Mouse (Mus musculus): Measurements from ENCODE around the gene Tpst2.

The Tpst2 gene

GRCm38 (mm10) chr5:112244890-112245615 lies 31.4 kb upstream of the Tpst2 start:
- CTCF ChIA-PET, result interaction anchor here in 1 of 4 experiments (1.7 kb wide), 1 partner anchor 17 kb away, joined by 3 read pairs; no protein-coding TSS in a partner anchor
- POLR2A ChIA-PET, result interaction anchor here in 1 of 4 experiments (1.9 to 2.3 kb wide), 2 partner anchors 21 to 31 kb away, joined by 4 to 8 read pairs; partner anchors contain the start of gene Tpst2

DNA sequence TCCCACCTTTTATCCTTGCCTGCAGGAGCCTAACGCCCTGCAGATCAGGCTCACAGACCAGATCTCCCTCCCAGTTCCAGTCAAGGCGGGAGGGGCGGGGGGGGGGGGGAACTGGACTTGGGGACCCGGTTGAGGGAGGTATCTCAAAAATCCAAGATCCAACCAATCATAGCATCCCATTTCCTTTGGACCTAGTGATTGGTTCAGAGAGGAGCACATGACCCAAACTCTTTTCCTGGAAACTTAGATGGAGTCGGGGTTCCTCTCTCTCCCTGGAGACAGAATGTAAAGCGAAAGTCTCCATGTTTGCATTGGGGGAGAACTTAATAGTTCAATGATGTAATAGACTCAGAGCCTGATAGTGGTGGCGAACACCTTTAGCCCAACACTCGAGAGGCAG lies 29.1 kb upstream of the Tpst2 start:
- ChIA-PET POLR2A (interaction anchor here in 3 of 4 experiments (0.9 to 1.9 kb wide), 3 partner anchors 19 to 29 kb away, joined by 3 to 5 read pairs (median 5); partner anchors contain the start of gene Tpst2 (in 2 of the 3)), CTCF (no interaction called here)

DNA sequence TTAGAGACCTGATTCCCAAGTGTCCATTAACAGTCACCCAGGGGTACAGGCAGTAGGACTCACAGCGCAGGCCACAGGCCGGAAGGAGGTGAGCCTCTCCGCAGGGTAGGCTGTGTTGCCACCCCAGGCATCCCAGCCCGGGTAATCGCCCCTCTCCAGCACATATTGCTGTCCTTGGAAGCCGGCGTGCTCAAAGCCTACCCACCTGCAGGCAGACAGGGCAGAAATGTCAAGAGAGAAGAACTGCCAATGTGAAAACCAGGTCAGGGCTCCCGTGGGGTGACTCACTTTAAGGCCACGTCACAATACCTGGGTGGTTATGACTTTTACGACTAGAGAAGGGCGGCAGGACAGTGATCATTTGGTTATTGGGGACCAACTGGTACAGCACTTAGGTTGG lies 27.4 kb upstream of the Tpst2 start:
- ChIA-PET POLR2A (interaction anchor here in 1 of 4 experiments (1.0 to 1.5 kb wide), 3 partner anchors 17 to 115 kb away, joined by 3 to 5 read pairs (median 4); partner anchors contain the start of gene Tpst2), CTCF (interaction anchor here in 2 of 4 experiments (0.7 to 1.4 kb wide), 4 partner anchors 8 to 976 kb away, joined by 3 to 9 read pairs (median 5); no protein-coding TSS in a partner anchor)

GRCm38 (mm10) chr5:112252400-112252799 lies 24.1 kb upstream of the Tpst2 start, which contains the start of gene Cryba4:
TSS of gene Cryba4 (minus strand) at chr5:112252518.
- ChIA-PET POLR2A (interaction anchor here in 1 of 4 experiments (0.6 kb wide), 1 partner anchor 23 kb away, joined by 3 read pairs; no protein-coding TSS in a partner anchor), CTCF (interaction anchor here in 1 of 4 experiments (0.7 kb wide), 1 partner anchor 32 kb away, joined by 11 read pairs; no protein-coding TSS in a partner anchor)

- POLR2A ChIA-PET, result interaction anchor here in 1 of 4 experiments (1.0 kb wide), 1 partner anchor 39 kb away, joined by 3 read pairs; no protein-coding TSS in a partner anchor
- CTCF ChIA-PET, result interaction anchor here in 2 of 4 experiments (0.7 to 1.3 kb wide), 4 partner anchors 12 to 148 kb away, joined by 4 to 11 read pairs (median 6); no protein-coding TSS in a partner anchor
Measured at GRCm38 (mm10) chr5:112253169-112253568, 23.3 kb upstream of the Tpst2 start.

- CTCF ChIA-PET, result interaction anchor here in 3 of 4 experiments (0.6 to 1.3 kb wide), 3 partner anchors 14 to 172 kb away, joined by 3 to 5 read pairs (median 3); no protein-coding TSS in a partner anchor
- POLR2A ChIA-PET, result no interaction called here
Measured at GRCm38 (mm10) chr5:112254282-112254806, 22.1 kb upstream of the Tpst2 start.

- ChIA-PET POLR2A (no interaction called here), CTCF (no interaction called here)
Measured at GRCm38 (mm10) chr5:112255426-112255825, 21.1 kb upstream of the Tpst2 start, which contains the start of gene Crybb1. TSS of gene Crybb1 (plus strand) at chr5:112255815.

GRCm38 (mm10) chr5:112256457-112256856 lies 20.0 kb upstream of the Tpst2 start:
- ChIA-PET POLR2A (interaction anchor here in 3 of 4 experiments (0.7 to 1.5 kb wide), 4 partner anchors 15 to 20 kb away, joined by 3 to 5 read pairs (median 4); partner anchors contain the start of gene Tpst2 (in 3 of the 3)), CTCF (interaction anchor here in 3 of 4 experiments (0.7 to 1.2 kb wide), 3 partner anchors 9 to 999 kb away, joined by 3 to 7 read pairs (median 3); no protein-coding TSS in a partner anchor)

GRCm38 (mm10) chr5:112257896-112258295 lies 18.6 kb upstream of the Tpst2 start:
- POLR2A ChIA-PET, result no interaction called here

DNA sequence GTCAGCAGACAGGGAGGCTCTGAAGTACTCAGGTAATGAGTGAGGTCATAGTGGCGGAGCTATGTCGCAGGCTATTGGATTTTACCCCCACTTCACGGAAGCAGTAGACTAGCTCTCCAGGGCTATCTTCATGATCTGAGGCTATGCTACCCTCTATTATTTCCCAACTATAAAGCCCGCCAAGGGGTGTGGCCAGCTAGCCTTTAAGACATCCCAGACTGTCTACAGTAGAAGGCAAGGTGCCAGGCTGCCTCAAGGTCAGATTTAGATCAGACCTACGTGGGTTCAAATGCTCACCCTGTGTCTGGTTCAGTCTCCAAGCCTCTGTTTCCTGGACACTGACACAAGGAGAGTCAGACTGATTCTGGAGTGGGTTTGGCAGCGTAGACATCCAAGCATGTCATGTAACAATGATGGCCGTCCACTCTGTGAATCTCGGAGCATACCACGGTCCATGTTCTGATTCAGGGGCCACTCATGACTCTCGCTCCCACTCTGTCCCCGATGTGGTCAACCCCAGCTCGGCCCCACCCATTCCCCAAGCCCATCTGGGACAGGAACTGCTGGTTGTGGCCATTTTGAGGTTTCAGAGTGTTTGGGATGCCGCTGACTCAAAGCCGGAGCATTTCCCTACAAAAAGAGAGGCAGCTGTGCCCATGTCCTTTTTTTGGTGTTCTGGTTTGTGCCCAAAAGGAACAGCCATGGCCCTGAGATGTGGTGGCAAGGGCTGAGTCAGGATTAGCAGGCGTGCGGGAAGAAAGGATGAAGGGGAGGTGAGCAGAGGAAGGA lies 16.4 kb upstream of the Tpst2 start:
- ChIA-PET CTCF (no interaction called here), POLR2A (no interaction called here)

More at GRCm38 (mm10) chr5:112257896-112258295, 18.6 kb upstream of the Tpst2 start:
- CTCF ChIA-PET, result no interaction called here

DNA sequence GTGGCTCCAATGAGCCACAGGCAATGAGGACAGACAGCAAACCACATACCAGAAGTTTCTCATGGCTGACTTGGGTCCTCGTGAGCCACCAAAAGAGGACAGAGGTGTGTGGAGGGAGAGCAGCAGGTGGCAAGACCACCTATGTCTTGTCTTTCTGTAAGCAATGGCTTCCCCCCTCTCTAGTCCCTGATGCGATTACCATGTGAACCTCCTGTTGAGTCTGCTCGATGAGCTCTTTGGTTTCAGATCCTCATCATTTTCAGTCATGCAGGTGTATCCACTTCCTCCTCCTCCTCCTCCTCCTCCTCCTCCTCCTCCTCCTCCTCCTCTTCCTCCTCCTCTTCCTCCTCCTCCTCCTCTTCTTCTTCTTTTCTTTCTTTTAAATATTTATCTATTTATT lies 15.7 kb upstream of the Tpst2 start:
- ChIA-PET CTCF (no interaction called here), POLR2A (interaction anchor here in 1 of 4 experiments (0.7 to 1.1 kb wide), 2 partner anchors 22 to 24 kb away, joined by 3 read pairs; no protein-coding TSS in a partner anchor)

- ChIA-PET POLR2A (no interaction called here), CTCF (interaction anchor here in 1 of 4 experiments (1.9 to 2.0 kb wide), 2 partner anchors 12 to 23 kb away, joined by 6 read pairs; partner anchors contain the start of gene Tpst2)
Measured at GRCm38 (mm10) chr5:112264099-112264498, 12.4 kb upstream of the Tpst2 start.

- ChIA-PET POLR2A (interaction anchor here in 3 of 4 experiments (0.9 to 2.2 kb wide), 9 partner anchors 11 to 51 kb away, joined by 3 to 24 read pairs (median 5); partner anchors contain the start of gene Tpst2 (in 3 of the 3)), CTCF (interaction anchor here in 1 of 4 experiments (1.9 to 2.0 kb wide), 2 partner anchors 11 to 24 kb away, joined by 6 read pairs; partner anchors contain the start of gene Tpst2)
Measured at GRCm38 (mm10) chr5:112265110-112265509, 11.4 kb upstream of the Tpst2 start.

DNA sequence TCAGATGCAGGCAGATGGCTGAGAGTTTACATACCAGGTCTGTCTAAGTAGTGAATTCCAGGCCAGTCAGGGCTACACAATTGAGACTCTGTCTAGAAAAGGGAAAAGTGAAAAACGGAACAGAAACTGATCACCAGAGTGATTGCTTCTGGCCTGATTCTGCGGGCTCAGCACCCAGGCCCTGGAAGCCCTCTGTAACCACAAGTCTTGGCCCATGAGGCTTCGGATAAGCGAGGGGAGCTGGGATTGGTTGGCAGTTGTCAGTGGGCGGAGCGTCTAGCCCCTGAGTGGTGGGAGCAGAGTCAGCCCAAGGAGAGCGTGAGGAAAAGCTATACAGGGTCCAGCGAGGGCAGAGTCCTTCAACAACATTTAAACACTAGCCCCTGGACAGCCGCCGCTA lies 11.0 kb upstream of the Tpst2 start:
- ChIA-PET CTCF (interaction anchor here in 3 of 4 experiments (0.6 to 2.0 kb wide), 8 partner anchors 9 to 70 kb away, joined by 3 to 6 read pairs (median 4); partner anchors contain the start of gene Tpst2 (in 1 of the 3)), POLR2A (interaction anchor here (0.6 to 2.2 kb wide), 14 partner anchors 10 to 83 kb away, joined by 3 to 24 read pairs (median 4); partner anchors contain the start of gene Tpst2 (in 4 of the 4))

GRCm38 (mm10) chr5:112266011-112266777 lies 10.3 kb upstream of the Tpst2 start:
- CTCF ChIA-PET, result interaction anchor here in 3 of 4 experiments (0.6 to 2.0 kb wide), 8 partner anchors 10 to 70 kb away, joined by 3 to 6 read pairs (median 4); partner anchors contain the start of gene Tpst2 (in 1 of the 3)

GRCm38 (mm10) chr5:112270764-112271541 lies 5.5 kb upstream of the Tpst2 start:
- ChIA-PET POLR2A (interaction anchor here in 1 of 4 experiments (0.6 to 1.5 kb wide), 4 partner anchors 10 to 16 kb away, joined by 3 to 6 read pairs (median 4); no protein-coding TSS in a partner anchor), CTCF (interaction anchor here in 1 of 4 experiments (0.9 kb wide), 1 partner anchor 88 kb away, joined by 3 read pairs; no protein-coding TSS in a partner anchor)

More at GRCm38 (mm10) chr5:112266011-112266777, 10.3 kb upstream of the Tpst2 start:
- POLR2A ChIA-PET, result interaction anchor here (0.6 to 2.2 kb wide), 16 partner anchors 10 to 82 kb away, joined by 3 to 24 read pairs (median 4); partner anchors contain the start of gene Tpst2 (in 4 of the 4)
